Mouse (Mus musculus) right cerebral cortex, postnatal 10 days (tissue): ENCODE results near the gene Cdk5rap2.

ENCODE experiments used
- DNase-seq, 2 experiments: peaks; one replicate each; pipeline ENCODE4 v3.0.0; 2021; ENCODE audit warnings: low spot score in 2 of 2

Gene Cdk5rap2

DNA sequence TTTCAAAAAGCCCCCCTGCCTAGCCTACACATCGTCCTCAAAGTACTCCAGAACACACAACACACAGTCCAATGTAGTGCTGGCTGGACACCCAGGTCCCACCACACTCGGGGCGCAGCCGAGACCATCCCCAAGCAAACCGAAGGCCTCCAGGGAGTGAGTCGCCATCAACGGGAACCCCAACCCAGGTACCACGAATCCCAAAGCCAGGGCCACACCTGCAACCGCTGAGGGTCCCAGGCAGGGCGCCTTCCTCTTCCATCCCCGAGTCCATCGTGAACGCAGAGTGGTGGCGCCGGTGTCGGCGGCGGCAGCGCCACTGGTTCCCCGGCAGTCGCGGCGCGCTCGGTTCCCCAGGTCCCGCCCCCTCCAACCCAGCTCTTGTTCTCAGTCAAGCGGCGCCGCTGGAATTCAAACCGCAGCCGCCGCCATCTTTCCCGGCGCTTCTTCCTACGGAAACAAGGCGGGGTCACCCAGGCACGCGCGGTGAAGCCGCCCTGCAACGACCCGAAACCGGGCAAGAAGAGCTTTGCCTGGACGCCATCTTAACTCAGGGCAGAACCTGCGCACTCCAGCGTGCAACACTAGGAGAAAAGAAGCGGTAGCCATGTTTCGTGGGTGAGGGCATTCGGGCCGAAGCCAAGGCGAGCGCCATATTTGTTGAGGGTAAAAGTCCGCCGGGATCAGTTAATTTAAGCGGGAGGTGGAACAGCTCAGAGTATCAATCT is at the start of gene Cdk5rap2:
Cdk5rap2 (minus strand) TSS at position 450 of the 728 bp plus-strand sequence.
- DNase-seq = peak; percentile 99

DNA sequence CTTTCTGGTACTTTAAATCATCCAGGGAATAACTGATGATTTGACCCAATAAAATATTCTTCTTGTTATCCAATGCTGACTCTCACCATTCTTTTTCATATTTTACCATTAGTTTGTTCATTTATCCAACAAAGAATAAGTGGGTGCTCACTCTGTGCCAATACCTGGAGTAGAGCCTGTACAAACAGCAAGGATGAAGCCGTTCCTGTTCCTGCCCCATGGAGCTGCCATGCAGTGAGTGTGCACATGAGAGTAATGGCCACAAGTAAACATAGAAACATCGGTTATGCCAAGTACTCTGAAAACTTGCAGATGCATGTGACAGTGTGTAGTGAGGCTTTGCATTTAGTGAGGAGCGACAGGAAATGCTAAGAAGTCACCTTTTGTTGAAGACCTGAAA is 41.9 kb upstream of the Cdk5rap2 start:
- DNase-seq = no peak

DNA sequence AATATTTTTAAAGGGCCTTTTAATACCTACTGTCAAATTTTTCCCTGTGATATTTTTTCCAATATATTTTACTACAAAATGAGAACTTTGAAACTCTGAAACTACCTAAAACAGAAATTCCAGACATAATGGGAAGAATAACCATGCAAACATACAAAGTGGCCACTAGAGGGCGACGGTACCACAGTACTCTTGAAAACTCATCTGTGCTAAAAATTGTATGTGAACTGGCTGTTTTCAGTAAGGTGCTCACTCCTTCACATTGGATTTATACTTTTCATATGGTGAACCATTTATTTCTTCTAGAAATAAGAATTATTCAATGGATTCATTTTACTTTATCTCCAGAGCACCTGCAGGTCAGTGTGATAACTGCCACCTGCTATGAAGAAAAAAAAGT is 41.5 kb upstream of the Cdk5rap2 start:
- DNase-seq = peak; percentile 59 to 67

DNA sequence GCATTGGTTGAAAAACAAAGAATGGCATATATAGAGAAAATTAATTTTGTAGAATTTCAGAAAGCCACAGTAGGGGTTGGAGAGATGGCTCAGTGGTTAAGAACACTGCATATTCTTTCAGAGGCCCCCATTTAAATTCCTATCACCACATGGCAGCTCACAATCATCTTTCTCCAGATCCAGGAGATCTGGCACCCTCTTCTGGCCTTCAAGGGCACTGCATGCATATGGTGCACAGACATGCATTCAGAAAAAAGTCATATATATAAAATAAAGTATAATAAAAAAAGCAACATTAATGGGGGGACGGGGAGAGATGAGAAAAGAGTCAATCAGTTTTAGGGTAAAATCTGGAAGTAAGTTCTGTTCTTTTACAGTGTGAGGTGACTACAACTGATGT is 39.4 kb upstream of the Cdk5rap2 start:
- no peak for DNase-seq

DNA sequence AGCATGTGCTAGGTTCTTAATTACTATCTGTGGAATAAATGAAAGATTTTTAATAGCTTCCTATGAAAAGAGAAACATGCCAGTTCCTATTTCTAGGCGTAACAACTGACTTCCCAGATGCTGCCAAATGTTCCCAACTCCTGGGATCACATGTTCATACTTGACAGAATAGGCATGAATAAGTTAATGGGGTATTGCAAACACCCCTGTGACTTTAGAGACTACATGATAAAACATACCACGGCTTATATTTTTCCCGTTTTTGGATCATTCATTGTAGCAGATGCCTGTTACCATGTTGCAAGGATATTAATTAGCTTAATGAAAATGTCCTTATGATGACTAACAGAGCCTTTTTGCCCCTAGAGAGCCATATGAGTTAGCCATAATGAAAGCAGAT is 36.5 kb upstream of the Cdk5rap2 start:
- no peak for DNase-seq

DNA sequence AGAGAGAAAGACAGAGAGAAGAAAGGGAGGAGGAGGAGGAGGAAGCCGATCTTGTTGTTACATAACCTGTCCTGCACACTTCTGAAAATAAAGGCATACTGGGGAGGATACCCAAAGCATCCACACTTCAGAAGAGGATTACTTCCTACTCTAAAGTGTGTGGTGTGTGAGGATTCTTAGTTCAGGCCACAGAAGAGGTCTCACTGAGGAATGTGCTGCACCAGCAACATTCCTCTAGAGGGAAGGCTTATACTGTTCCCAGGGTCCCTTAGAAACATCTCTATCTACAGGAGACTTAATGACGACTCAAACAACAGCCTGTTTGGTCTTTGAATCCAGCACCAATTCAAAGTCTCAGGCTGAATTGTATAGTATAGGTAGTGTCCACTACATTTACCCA is 10.0 kb upstream of the Cdk5rap2 start:
- no peak for DNase-seq

DNA sequence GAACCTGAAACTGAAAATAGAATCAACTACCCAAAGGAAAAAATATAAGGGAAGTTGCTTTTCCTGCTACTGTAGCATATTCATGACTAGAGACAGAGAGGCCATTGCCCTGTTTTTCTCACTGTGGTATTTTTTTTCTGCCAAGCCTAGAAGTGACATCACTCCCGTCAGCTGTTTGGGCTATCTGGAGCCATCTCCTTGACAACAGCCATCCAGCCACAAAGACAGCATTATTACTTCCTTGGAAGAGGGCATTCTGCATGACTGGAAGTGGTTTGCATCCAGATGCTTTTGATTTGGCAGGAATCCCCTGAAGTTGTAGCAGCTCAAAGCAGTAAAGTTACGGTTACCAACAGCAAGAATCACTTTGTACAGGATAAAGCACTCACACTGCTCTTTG is 1.9 kb upstream of the Cdk5rap2 start:
- peak; percentile 58 to 79 for DNase-seq

DNA sequence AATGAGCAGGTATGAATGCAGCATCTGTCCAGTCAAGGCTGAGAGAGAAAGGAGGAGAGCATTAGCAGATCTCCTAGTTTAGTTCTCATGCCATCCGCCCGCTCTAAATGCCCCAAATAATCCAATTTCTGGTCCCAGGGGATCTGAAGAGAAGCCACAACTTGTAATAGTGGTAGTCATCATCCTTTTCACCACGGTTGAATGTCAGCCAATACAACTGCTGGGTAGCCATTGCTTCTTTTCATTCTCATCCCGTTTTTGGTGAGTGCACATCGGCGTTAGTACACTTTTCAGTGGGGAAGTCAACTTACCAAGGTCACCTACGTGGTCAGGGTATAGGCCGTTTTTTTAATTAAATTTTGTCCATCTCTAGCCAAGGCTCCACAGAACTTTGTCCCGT is 787 bp downstream of the Cdk5rap2 start:
- no peak for DNase-seq

DNA sequence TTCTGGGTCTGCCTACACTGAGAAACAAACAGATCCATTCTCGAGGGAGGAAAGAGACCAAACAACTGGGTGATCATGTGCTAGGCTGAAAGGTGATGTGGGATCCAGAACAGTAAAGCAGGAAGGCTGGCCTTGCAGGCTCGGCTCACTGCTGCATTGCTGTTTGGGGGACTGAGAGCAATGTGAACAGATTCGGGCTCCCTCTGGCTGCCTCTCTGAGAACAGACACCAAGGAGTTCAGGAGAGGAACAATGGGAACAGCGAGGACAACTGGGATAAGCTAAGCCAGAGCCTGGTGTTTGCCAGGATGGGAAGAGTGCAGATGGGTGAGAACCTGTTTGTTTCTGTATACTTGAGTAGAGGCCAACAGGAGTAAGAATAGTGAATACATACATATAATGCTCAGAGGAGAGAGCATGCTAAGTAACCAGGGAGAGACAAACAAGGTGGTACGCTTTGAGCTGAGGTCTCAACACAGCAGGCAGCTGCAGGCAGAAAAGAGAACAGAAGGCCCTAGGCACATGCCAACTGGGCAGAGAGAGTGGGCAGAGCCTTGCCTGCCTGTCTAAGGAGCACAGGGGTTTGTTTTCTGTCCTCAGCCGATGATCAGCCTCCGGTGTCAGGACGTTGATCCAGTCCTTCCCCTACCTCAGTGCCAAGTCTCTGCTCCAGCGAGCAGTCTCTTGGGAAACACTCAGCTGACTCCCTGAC is 8.0 kb downstream of the Cdk5rap2 start:
- DNase-seq = peak; percentile 87 to 88

DNA sequence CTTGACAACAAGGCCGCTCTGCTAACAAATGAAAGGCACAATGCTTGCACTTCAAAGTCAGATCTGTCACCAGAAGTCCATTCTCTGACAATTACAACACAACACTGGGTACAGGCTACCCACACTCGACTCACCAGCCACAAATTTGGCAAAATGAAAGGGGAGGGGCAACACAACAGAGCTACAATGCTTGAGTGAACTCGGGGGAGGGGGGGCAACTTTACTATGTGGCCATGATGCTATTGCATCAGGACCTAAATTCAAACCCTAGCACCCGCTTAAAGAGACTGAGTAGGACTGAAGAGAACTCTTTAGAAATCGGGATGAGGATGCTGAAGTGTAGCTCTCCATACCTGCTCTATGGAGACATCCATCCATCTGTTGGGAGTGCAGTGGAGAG is 10.8 kb downstream of the Cdk5rap2 start:
- DNase-seq = no peak

DNA sequence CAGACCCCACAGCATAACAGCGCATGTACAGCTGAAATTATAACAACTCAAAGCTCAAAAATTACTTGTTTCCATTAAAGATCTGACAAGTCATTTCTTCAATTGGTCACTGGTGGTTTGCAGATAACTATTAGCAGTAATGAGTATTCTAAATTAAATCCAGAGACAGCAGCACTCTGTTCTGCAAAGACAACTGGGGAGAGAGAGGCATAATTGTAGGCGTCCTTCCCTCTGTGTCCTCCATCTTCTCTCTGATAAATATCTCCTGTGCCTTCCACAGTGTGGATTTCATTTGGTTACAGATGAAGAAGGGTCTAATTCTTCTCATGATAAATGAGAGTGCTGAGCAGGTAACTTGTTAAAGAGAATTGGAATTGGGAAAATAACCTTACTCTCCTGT is 11.2 kb downstream of the Cdk5rap2 start:
- DNase-seq = no peak

DNA sequence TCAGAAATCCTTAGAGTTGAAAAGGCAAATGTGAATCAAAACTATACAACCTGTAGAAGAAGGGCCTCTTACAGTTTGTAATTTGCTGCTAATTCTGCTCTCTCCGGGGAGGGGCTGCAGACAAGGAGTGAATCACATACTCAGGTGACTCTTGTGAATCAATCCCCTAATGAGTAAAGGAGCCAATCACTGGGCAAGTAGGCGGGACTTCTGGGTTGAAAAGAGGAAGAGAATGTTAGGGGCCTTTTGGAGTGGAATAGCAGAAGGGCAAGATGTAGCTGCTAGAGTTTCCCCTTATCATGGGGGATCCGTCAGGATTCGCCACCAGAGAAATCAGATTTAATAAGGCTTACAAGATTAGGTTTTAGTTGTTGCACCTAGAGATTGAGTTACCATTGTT is 12.2 kb downstream of the Cdk5rap2 start:
- DNase-seq = no peak

DNA sequence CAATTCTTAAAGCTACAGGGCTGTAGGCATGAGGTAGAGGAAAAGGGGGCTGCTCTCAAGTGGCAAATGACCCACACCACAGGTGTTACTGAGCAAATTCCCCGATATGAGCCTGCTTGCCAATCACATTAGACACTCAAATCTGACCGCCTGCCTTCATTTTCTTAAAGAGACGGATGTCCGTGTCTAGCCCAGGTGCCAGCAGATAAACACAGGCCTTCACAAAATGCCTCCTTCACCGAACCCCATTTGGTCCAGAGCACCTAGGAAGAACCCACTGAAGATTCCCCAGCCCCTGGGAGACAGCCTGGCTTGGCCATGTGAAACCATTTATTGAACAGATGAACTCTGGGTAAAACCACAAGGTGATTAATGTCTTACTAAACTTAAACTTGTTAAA is 13.5 kb downstream of the Cdk5rap2 start:
- DNase-seq = no peak

DNA sequence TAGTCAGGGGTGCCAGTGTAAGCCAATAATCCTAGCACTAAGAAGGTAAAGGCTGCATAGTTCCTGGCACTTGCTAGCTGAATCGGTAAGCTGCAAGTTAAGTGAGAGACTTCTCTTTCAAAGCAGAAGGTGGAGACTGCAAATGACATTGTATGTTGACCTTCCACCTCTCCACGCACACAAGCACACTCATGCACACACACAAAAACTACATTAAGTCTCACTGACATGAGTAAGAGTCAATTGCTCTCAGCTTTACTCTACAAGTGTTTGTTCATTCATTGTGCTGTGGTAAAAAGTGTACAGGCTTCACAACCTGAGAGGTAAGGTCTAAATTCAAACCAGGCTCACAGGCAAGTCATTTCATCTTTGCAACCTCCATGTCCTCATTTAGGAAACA is 15.5 kb downstream of the Cdk5rap2 start:
- peak in 1 of 2 experiments; percentile 10 for DNase-seq

DNA sequence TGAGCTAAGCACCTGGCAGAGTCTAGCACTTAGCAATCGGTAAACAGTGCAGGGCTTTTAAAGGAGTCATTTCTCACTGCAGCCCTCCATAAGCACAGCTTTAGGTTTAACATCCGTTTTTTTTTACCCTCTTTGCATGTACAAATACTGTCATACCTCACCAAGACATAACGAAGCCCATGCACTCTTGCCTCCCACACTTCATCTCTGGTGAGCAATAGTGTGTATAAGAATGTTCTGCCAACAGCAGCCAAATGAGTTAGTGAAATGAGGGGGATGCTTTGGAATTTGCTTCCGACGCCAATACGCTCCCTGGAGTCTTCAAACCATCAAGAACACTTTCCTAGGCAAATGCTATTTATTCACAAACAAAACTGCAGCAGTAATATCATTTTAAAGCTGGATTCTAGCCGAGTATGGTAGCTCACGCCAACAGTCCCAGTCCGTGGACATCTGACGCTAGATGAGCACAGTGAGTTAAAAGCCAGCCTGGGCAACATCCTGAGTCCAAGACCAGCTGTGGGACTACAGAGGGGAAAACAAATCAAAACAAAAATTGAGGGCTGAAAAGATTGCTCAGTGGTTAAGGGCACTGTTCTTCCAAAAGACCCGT is 18.4 kb downstream of the Cdk5rap2 start:
- no peak for DNase-seq

DNA sequence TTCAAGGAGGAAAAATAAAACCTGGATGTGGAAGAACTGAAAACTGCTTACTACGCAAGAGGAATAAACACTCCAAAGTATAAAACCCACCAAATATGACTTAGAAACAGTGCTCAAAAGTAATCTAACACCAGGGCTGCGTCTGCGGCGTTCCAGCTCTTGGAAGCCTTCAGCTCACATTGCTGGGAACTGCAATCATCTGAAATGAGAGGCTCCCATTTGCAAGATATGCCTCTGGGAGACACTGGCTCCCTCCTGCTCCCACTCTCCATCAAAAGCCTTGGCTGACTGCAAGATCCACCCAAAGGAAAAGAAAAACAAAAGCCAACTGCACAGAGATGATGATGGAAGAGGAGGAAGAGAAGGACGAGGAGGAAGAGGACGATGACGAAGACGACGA is 19.2 kb downstream of the Cdk5rap2 start:
- DNase-seq = peak in 1 of 2 experiments; percentile 29

DNA sequence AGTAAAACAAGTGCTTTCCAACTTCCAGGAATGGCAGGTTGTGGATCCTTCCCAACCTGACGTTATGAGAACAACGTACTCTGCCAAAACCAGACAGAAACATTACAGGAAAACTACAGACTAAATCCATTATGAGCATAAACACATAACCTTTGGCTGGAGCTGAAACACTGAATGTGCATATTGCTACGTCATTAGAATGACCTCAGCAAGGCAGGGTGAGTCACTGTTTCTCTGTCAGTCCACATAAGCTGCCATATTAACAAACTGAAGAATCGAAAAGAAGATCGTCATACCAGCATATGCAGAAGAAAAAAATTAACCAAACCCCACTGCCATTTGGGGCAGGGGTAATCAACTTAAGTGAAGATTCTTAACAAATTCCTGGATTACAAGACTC is 24.0 kb downstream of the Cdk5rap2 start:
- DNase-seq = no peak

DNA sequence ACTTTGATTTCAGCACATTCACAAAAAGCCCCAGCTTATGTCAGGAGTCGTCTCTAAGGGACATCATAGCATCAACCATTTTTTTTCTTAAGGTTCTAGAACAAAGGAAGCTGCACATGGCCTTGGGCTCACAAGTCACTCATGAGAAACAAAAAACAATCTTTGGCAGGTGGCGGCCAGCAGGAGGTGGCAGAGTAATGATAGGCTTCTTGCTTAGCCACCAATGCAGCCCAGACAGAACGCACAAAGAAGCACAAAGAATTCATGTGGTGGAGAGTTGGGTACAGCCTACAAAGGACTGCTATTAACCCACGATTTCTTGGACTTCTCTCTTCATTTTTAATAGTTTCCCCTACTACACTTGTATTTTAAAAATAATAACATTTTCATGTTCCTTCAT is 32.9 kb downstream of the Cdk5rap2 start:
- peak; percentile 27 to 33 for DNase-seq

DNA sequence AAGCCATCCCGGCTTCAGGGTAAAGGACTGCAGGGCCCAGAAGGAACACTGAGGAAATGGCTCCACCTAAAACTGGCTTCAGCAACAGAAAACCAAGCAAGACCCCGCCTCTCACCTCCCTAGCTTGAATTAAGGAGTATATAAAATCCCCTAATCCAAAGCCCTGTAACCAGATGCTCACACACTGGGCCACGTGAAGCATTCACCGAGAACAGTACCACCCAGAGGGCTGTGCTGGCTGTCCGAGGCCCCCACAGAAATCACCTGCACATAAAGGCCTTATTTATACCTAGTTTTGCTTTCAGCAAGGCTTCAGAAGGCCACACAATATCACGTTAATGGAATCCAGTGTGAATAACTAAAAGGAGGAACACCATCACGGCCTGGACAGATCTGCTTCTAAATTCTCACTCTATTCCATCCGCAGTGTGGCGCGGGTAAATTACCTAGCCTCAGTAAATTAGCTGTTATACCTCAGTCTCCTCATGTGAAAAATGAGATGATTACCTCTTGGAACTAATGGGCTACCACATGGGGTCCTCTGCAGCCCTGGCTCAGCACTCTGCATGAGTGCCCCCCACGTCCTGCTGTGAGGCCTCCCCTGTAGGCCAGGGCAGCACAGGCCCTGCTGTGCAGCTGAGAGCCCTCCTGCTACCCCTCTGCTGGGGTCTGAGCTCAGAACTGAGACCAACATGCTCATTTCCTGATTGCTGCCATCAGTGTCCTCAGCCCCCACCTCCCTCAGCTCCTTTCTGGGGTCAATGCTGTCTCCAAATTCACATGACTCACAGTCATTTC is 45.0 kb downstream of the Cdk5rap2 start:
- DNase-seq = peak in 1 of 2 experiments; percentile 15

DNA sequence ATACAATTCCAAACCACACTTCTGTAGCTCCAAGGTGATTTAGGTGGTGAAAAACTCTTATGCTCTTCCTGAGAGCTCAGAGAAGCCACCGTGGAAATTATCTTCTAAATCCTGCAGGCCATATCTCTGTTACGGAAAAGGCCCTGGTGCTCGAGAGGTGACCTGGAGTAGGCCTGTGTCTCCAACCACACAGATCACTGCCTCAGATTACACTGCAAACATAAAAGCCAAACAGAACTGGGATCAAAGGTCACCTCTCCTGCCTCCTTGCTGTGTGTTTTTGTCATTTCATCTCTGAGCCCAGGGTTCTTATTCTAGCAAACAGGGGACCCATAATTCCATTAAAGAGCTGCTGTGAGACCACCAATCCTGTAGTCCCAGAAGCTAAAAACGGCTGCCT is 48.9 kb downstream of the Cdk5rap2 start:
- DNase-seq = peak in 1 of 2 experiments; percentile 13

DNA sequence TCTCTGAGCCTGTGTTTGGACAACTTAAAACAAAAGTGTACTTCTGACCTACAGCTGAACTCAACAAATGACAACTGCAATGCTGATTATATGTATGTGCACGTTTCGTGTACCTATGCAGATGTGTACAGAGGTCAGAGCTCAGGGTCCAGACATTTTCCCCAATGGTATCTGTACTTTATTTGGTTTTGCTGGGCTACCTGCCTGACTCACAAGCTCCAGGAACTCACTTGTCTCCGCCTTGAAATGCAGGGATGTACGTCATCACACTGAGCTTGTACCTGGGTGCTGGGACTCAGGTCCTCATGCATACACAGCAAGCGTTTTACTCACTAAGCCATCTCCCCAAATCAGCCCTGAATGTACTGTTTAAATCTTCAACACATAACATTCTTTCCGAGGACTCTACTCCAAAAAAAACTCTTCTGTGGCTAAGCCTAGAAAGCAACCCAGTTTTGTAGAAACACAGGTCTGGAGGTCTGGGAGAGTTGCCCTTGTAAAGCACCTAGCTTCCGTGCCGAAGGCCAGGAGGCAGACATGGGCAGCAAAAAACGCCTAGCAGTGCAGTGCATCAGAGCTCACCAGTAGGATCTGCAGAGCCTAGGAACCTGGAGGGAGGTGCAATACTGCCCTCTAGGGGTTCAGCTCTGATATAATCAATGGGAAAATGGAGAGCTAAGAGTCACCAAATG is 54.4 kb downstream of the Cdk5rap2 start:
- peak; percentile 78 to 85 for DNase-seq
